Mouse (Mus musculus) layer of hippocampus, adult 2 months (tissue): ENCODE data around the gene Clptm1. TPM values are rescaled to one million over a fixed set of nuclear protein-coding genes. Genes with fewer than 3 reads are reported as not detected.
"Not testable (repeated sequence)": the region's sequence is repeated elsewhere in the genome, so short reads cannot be mapped to it uniquely, and the experiment has no call there.

ENCODE experiments used
- DNase-seq, 2 experiments: peaks; one replicate each; pipeline ENCODE4 v3.0.0; 2022; ENCODE audit warnings: low spot score in 2 of 2
- H3K27ac ChIP-seq: fragments of 200-600 bp; 2 replicates; pipeline ENCODE4 v1.8.1; 2022
- H3K4me3 ChIP-seq: fragments of 200-600 bp; 2 replicates; pipeline ENCODE4 v1.8.1; 2022; ENCODE audit warnings: mild to moderate bottlenecking
- CTCF ChIP-seq: fragments of 200-600 bp; conservative IDR thresholded peaks from 2 replicates; pipeline ENCODE4 v1.8.1; 2022; ENCODE audit warnings: antibody characterized with exemption, mild to moderate bottlenecking, moderate library complexity
- total RNA-seq, 2 experiments: library from RNA; stranded (reverse); gene quantifications; 2 replicates each; pipeline ENCODE4 v1.2.3; 2021

Clptm1 gene
- total RNA-seq, 2 experiments from 2014 or later = 136 to 151 TPM

DNA sequence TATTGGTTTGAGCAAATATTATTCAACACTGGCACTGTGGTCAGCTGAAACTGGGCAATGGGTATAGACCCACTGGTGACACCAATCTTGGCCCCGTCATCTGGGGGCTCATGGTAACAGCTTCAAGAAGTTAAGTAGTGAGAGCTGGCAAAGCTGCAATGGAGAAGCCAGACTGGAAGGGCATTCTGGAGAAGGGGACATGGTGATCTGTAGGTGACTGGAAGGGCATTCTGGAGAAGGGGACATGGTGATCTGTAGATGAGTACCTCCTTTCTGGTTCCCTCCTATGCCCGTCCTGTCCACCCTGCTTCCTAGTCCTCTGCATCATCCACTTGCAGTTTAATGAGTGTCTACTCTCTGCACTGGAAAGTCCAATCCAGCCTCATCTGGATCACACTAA lies 23.8 kb upstream of the Clptm1 start:
- TF ChIP-seq CTCF = no peak
- H3K4me3 ChIP-seq = no peak overlapping the region
- H3K27ac ChIP-seq = no peak overlapping the region
- no peak for DNase-seq

DNA sequence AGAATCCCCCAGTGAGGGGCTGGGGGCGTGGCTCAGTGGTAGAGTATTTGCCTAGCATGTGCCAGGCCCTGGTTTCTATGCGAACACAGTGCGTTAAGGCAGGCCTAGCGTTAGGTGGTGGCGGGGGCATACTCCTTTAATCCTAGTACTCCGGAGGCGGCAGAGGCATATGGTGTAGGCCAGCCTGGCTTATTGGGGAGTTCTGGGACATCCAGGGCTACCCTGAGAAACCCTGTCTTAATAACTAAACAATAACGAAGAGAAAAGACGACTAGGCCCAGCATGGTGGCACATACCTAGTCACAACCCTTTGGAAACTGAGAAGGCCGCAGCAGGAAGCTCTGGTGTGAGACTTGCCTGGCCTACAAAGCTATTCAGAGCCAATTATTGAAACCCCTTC lies 23.3 kb upstream of the Clptm1 start:
- no peak for TF ChIP-seq CTCF
- DNase-seq = no peak
- H3K27ac ChIP-seq = no peak overlapping the region
- no peak overlapping the region for H3K4me3 ChIP-seq

DNA sequence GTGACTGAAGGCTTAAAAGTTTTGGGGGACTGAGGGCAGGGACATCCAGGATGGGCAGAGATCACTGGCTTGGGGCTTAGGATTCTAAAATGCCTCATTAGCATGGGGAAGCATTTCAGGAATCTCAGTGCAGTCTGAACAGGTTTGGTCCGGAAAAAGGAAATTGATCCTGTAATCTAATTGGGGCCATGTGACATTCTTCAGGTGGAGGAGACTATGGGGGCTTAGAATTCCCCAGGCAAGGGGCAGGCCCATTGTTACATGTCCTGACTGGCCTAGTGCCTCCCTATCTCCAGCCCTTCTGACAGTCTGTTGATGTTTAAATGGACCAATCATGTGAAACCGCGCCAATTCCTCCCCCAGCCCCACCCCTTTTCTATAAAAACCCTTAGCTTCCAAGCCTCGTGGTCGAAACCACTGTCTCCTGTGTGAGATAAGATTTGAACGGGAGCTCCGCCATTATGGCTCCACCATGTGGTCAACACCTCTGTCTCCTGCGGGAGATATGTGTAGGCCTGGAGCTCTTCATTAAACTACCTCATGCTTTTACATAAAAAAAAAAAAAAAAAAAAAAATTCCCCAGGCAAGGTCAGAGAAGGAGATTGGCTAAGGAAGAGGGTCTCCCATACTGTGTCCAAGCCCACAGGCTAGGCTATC lies 22.2 kb upstream of the Clptm1 start:
- not testable (repeated sequence) for H3K27ac ChIP-seq, DNase-seq, H3K4me3 ChIP-seq

DNA sequence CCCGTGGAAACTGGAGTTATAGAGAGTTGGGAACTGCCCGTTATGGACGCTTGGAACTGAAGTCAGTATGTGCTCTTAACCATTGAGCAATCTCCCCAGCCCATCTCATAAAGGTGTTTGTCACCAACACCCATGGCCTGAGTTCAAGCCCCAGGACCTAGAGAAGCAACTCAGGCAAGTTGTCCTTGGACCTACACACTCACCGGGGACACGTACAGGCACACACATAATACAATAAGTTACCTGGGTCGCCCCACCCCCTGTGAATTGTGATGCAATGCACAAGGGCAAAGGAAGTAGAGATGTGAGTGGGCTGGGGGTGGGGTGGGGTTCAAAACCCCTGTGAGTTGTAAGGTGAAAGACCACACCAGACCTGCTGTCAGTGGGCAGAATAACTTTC lies 21.7 kb upstream of the Clptm1 start:
- no peak for TF ChIP-seq CTCF
- H3K27ac ChIP-seq = no peak overlapping the region
- no peak for DNase-seq
- H3K4me3 ChIP-seq = no peak overlapping the region

DNA sequence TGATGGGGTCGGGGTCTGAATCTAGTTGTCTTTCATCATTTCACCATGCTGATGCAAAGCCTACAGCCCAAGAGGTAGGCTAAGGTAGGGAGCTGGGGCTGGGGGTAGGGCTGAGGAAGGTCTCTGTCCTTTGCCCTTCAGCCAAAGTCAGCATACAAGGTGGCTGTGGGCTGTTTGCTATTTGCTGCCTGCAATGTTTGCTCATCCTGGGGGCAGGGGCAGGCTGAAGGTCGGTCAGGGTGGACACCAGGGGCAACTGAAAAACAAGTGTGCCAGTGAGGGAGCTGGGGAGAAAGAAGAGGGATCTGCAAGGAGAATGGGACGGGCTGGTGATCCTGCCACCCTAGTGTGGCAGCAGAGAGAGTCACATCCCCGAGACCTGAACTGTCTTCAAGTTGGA lies 20.5 kb upstream of the Clptm1 start:
- TF ChIP-seq CTCF = no peak
- no peak overlapping the region for H3K27ac ChIP-seq
- H3K4me3 ChIP-seq = no peak overlapping the region
- DNase-seq = no peak

DNA sequence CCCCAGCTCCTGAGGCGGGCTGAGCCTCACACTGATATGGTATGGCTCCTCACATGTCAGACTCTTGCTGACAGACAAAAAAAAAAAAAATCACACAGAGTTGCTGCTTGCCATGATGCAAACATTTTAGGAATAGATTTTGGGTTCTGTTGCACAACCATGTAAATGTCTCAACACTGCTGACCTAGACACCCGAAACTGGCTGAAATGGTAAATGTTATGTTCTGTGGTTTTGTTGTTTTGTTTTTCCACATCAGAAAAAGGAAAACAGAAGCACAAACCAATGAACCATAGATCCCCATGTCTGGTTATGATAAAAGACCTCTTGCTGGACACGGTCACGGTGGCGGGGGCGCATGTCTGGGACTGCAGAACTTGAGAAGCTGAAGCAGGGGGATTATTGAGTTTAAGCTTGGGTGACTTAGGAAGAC lies 19.0 kb upstream of the Clptm1 start:
- no peak for DNase-seq
- H3K4me3 ChIP-seq = no peak overlapping the region
- no peak for TF ChIP-seq CTCF
- no peak overlapping the region for H3K27ac ChIP-seq

DNA sequence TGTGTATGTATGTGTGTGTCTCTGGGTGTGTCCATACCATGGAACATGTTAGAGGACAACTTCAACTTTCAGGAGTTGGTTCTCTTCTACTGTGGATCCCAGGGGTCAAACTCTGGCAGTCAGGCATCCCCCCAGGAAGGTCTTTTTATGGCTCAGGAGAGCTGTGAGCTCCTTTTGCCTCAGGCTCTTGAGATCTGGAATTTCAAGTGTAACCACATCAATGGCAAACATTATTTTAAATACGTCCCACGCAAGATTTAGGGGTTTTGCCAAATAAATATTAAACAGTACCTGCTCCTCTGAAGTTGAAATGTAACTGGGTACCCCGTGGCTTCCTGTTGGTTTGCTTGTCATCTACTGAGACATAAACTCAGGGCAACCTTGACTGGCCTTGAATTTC lies 18.1 kb upstream of the Clptm1 start:
- no peak overlapping the region for H3K4me3 ChIP-seq
- H3K27ac ChIP-seq = no peak overlapping the region
- DNase-seq = no peak
- TF ChIP-seq CTCF = no peak

DNA sequence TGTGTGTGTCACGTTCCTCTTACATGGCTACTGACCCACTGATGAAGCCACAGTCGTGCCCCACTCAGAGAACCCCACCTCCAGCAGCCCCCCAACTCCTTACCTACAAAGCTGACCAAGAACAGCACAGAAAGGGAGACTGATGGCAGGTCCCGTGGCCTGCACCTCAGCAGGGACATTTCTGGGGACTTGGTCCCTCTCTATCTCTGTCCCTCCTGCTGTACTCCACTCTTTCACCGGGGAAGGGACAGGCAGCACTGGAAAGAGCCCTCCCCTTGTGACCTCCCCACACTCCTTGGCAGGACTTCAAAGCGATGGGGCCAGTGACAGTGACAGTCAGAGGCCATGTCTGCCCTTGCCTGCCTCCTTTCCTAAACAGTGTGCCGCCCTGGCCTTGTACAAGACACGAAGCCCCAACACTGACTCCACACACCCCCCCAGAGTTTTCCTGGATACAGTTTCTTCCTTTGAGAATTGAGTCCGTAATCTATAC lies 16.4 kb upstream of the Clptm1 start, which contains the start of the genes Gm44805 and Apoc4:
Gene Gm44805, minus strand, starts transcription at position 222 of the 493 bp plus-strand sequence.
Gene Apoc4, minus strand, starts transcription at position 278 of the 493 bp plus-strand sequence.
- H3K4me3 ChIP-seq = no peak within 1 kb of the TSS
- H3K27ac ChIP-seq = no peak within 1 kb of the TSS
- no peak for DNase-seq
- TF ChIP-seq CTCF = no peak

DNA sequence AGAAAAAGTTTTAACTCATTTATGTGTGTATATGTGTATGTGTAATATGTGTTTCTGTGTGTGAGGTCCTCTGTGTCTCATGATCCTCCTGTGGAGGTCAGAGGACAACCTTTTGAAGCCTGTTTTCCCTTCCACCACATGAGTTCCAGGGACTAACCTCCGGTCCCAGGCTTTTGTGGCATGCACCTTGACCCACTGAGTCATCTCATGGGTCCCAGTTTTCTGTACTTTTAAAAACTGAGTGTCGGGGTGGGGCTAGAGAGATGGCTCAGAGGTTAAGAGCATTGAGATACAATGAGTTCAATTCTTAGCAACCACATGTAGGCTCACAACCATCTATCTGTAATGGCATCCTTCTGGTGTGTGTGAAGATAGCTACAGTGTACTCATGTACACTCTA lies 15.9 kb upstream of the Clptm1 start:
- H3K27ac ChIP-seq = no peak overlapping the region
- TF ChIP-seq CTCF = no peak
- no peak for DNase-seq

DNA sequence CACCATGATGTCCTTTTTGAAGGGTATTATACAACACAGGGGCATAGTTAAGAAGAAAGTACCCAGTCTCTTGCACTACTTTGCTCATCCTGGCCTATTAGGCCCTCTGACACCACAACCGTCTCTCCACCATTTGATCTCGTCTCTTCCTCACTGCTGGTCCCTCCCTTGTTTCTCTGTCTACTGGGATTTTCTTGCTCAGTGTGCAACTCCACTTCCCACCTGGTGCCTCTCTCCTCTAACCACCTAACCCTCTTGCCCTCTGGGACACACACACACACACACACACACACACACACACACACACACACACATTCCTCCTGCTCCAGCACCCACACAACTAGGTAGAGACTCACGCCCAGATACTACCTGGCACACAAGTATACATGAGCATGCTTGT lies 14.1 kb upstream of the Clptm1 start:
- DNase-seq = no peak
- TF ChIP-seq CTCF = no peak
- no peak overlapping the region for H3K27ac ChIP-seq
- no peak overlapping the region for H3K4me3 ChIP-seq

More for the DNA sequence above, 15.9 kb upstream of the Clptm1 start:
- no peak overlapping the region for H3K4me3 ChIP-seq

DNA sequence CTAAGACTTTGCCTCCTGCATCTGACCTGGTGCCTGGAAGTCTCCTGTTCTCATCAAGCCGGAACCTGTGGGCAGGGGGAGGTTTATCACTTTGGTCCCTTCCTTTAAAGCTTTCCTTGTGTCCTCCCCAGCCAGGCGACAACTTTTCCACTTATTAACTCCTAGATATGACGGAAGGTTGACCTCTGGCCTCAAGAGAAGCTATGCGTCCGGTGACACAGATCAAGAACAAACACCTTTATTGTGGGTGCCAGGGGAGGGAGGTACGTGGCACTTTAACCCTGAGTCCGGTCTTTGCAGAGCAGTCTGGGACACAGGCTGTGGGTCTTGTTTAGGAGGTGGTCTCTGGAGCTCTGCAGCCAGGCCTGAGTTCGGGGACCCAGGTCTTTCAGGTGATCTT lies 13.0 kb upstream of the Clptm1 start, which contains the start of gene Apoc2:
Gene Apoc2, minus strand, starts transcription at position 70 of the 400 bp plus-strand sequence.
- no peak for DNase-seq
- Histone ChIP-seq H3K4me3 (no peak within 1 kb of the TSS), H3K27ac (no peak within 1 kb of the TSS)
- no peak for TF ChIP-seq CTCF

DNA sequence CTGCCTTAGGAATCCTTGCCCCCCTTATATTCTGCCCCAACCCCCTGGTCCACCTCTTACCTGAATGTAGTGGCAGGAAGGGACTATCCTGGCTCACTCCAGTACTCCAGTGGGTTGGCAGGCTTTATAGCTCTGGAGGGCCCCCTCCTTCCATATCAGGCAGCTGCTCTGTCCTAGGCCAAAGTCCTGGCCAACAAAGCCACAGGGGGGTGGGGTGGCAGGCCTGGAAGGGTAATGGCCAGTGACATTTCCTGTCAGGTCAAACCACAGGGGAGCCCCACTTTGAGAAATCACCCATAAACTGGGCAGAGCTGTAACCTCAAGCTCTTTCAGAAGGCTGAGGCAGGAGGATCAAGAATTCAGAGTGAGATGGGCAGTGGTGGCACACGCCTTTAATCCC lies 11.8 kb upstream of the Clptm1 start:
- TF ChIP-seq CTCF = no peak
- no peak for DNase-seq
- H3K4me3 ChIP-seq = no peak overlapping the region
- H3K27ac ChIP-seq = no peak overlapping the region

DNA sequence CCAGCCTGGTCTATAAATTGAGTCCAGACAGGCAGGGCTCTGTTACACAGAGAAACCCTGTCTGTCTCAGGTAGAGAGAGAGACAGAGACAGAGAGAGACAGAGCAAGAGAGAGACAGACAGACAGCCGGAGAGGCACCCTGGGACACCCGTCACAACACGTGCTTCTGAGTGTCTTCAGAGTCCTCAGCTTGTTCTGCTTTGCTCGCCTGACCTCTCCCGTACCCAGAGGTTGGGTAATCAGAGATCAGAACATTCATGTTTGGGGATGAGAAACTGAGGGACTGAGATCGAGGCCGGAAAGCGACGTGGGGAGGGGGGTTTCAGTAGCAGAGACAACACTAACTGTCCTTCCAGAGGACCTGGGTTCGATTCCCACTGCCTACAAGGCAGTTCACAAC lies 11.0 kb upstream of the Clptm1 start:
- Histone ChIP-seq H3K4me3 (no peak overlapping the region), H3K27ac (no peak overlapping the region)
- TF ChIP-seq CTCF = no peak
- DNase-seq = no peak

DNA sequence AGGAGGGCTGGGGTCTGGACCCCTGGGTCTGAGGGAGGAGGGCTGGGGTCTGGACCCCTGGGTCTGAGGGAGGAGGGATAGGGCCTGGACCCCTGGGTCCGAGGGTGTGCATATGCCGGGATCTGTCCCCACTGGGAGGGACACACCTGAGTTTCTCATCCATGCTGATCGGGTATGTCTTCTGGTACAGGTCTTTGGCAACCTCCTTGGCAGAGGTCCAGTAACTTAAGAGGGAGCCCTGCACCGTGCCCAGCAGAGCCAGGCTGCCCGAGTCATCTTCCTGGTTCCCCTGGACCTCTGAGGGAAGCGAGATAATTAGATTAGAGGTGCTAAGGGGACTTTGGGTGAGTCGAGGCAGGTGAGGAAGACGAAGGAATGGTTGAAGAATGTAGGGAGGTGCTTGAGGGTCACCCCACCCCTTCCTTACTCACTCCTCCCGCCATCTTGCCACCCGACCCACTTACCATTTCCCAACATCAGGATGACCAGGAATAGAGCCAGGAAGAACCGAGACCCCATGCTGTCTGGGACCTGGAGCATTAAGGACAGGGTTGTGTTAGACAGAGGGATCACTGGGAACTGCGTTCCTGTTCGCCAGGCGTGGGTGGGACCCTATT lies 8.4 kb upstream of the Clptm1 start:
- DNase-seq = no peak
- Histone ChIP-seq H3K27ac (no peak overlapping the region), H3K4me3 (no peak overlapping the region)
- no peak for TF ChIP-seq CTCF
